Mouse (Mus musculus): ENCODE results near the gene Ccr9.
"Not testable (repeated sequence)": the region's sequence is repeated elsewhere in the genome, so short reads cannot be mapped to it uniquely, and the experiment has no call there.

Gene Ccr9

GRCm38 (mm10) chr9:123716301-123716700 lies 38.1 kb downstream of the Ccr9 start:
- DNase-seq (ENCODE audit: low read depth, low spot score) = peak; percentile 38

GRCm38 (mm10) chr9:123717186-123718008 lies 39.2 kb downstream of the Ccr9 start, which contains the start of gene Lztfl1:
TSS of gene Lztfl1 (minus strand) at chr9:123717697.
- peak; percentile 99 for DNase-seq (ENCODE audit: low read depth, low spot score)

- peak; percentile 27 for DNase-seq (ENCODE audit: low read depth, low spot score)
Observed at GRCm38 (mm10) chr9:123722737-123723493, 44.7 kb downstream of the Ccr9 start.

GRCm38 (mm10) chr9:123731271-123731670 lies 53.0 kb downstream of the Ccr9 start:
- DNase-seq (ENCODE audit: low read depth, low spot score) = no peak

GRCm38 (mm10) chr9:123734133-123734532 lies 55.9 kb downstream of the Ccr9 start:
- peak; percentile 34 for DNase-seq (ENCODE audit: low read depth, low spot score)

GRCm38 (mm10) chr9:123740799-123741198 lies 62.6 kb downstream of the Ccr9 start:
- DNase-seq (ENCODE audit: low read depth, low spot score) = peak; percentile 36

GRCm38 (mm10) chr9:123749687-123750086 lies 71.4 kb downstream of the Ccr9 start:
- DNase-seq (ENCODE audit: low read depth, low spot score) = not testable (repeated sequence)

- peak; percentile 86 for DNase-seq (ENCODE audit: low read depth, low spot score)
Observed at GRCm38 (mm10) chr9:123754333-123754732, 76.1 kb downstream of the Ccr9 start.

GRCm38 (mm10) chr9:123756752-123757151 lies 78.5 kb downstream of the Ccr9 start:
- DNase-seq (ENCODE audit: low read depth, low spot score) = peak; percentile 62

GRCm38 (mm10) chr9:123757326-123757725 lies 79.1 kb downstream of the Ccr9 start:
- no peak for DNase-seq (ENCODE audit: low read depth, low spot score)

GRCm38 (mm10) chr9:123758156-123758555 lies 79.9 kb downstream of the Ccr9 start:
- DNase-seq (ENCODE audit: low read depth, low spot score) = no peak

- DNase-seq (ENCODE audit: low read depth, low spot score) = peak; percentile 56
Observed at GRCm38 (mm10) chr9:123758645-123759044, 80.4 kb downstream of the Ccr9 start.

GRCm38 (mm10) chr9:123760806-123761205 lies 82.6 kb downstream of the Ccr9 start:
- peak; percentile 51 for DNase-seq (ENCODE audit: low read depth, low spot score)

- DNase-seq (ENCODE audit: low read depth, low spot score) = no peak
Observed at GRCm38 (mm10) chr9:123762886-123763285, 84.6 kb downstream of the Ccr9 start.

- no peak for DNase-seq (ENCODE audit: low read depth, low spot score)
Observed at GRCm38 (mm10) chr9:123763771-123764170, 85.5 kb downstream of the Ccr9 start.

- DNase-seq (ENCODE audit: low read depth, low spot score) = no peak
Observed at GRCm38 (mm10) chr9:123766996-123767395, 88.8 kb downstream of the Ccr9 start.

GRCm38 (mm10) chr9:123768443-123768842 lies 90.2 kb downstream of the Ccr9 start:
- no peak for DNase-seq (ENCODE audit: low read depth, low spot score)

- DNase-seq (ENCODE audit: low read depth, low spot score) = no peak
Observed at GRCm38 (mm10) chr9:123769532-123769931, 91.3 kb downstream of the Ccr9 start.

GRCm38 (mm10) chr9:123773299-123773698 lies 95.1 kb downstream of the Ccr9 start:
- peak; percentile 61 for DNase-seq (ENCODE audit: low read depth, low spot score)

- no peak for DNase-seq (ENCODE audit: low read depth, low spot score)
Observed at GRCm38 (mm10) chr9:123788855-123789529, 110.8 kb downstream of the Ccr9 start.

GRCm38 (mm10) chr9:123796174-123796573 lies 117.9 kb downstream of the Ccr9 start:
- DNase-seq (ENCODE audit: low read depth, low spot score) = peak; percentile 75

- DNase-seq (ENCODE audit: low read depth, low spot score) = no peak
Observed at GRCm38 (mm10) chr9:123801527-123801926, 123.3 kb downstream of the Ccr9 start.

Measured in CD4-positive, CD25-positive, alpha-beta regulatory T cell, adult 2 months (primary cell).